Mouse (Mus musculus): ENCODE measurements around the gene Olfr9.
"Not testable (repeated sequence)": the region's sequence is repeated elsewhere in the genome, so short reads cannot be mapped to it uniquely, and the experiment has no call there.

DNA sequence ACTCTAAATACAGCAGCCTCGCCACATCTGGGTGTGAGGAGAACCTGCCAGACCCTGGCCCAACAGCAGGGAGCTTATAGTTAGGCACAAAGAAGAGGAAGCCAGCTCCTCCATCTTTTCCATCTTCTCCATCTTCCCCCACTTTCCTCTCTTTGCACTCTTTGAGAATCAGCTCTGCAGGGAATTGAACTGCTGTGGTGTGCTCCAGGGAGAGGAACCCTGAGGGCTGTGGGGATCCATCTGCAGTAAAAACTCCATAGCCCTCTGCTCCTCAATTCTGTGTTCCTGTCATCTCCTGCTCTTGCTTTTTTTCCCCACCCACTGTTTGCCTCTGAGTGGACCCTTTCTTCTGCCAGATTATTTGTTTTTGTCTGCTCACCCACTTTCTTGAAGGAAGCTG, at the start of gene Olfr9:
- TF ChIP-seq POLR2A (IDR thresholded peaks at IDR 0.05; ENCODE audit: low read depth, low read length); MYC (IDR thresholded peaks at IDR 0.05; ENCODE audit: low read depth, low read length); ELF1 (IDR thresholded peaks at IDR 0.05; ENCODE audit: low read depth, low read length); EP300 (IDR thresholded peaks at IDR 0.05; ENCODE audit: low read length); POLR2AphosphoS2 (IDR thresholded peaks at IDR 0.05; ENCODE audit: low read depth, low read length); TBP (conservative IDR thresholded peaks at IDR 0.05; ENCODE audit: low read depth, low read length); CTCF (conservative IDR thresholded peaks at IDR 0.05 in 1 of 2, IDR thresholded peaks at IDR 0.05 in 1 of 2; ENCODE audit: low read depth in 2 of 2, low read length in 2 of 2); MAZ (IDR thresholded peaks at IDR 0.05; ENCODE audit: low read depth, low read length); ZMIZ1 (IDR thresholded peaks at IDR 0.05; ENCODE audit: low read depth, low read length); ZKSCAN1 (IDR thresholded peaks at IDR 0.05; ENCODE audit: borderline replicate concordance, low read depth, low read length); GABPA (IDR thresholded peaks at IDR 0.05; ENCODE audit: insufficient replicate concordance, low read depth, low read length); HCFC1 (IDR thresholded peaks at IDR 0.05; ENCODE audit: low read depth, low read length): not testable (repeated sequence)

Measured in CH12.LX (cell line).